Mouse (Mus musculus) lung, postnatal 0 days (tissue): ENCODE measurements around the gene Trp53. TPM values are rescaled to one million over a fixed set of nuclear protein-coding genes. Genes with fewer than 3 reads are reported as not detected.
"Not testable (repeated sequence)": the region's sequence is repeated elsewhere in the genome, so short reads cannot be mapped to it uniquely, and the experiment has no call there.

Source experiments
- ATAC-seq: fragments of 200-750 bp; cut with Nextera tagmentation; 2 replicates; pipeline ENCODE4 v1.8.0; 2017; ENCODE audit warnings: moderate library complexity
- DNase-seq: peaks from one replicate; pipeline ENCODE4 v3.0.0-alpha.2; 2016; ENCODE audit warnings: low spot score
- H3K27ac ChIP-seq: fragments of 300-500 bp; sonication (generic); 2 replicates; pipeline ENCODE4 v1.5.1; 2014; ENCODE audit warnings: antibody characterized with exemption, mild to moderate bottlenecking, low read length, mixed read lengths
- H3K27me3 ChIP-seq: fragments of 300-500 bp; sonication (generic); replicated peaks from 2 replicates; pipeline ENCODE4 v1.6.1; 2014; ENCODE audit warnings: low read length, mixed read lengths; ENCODE audit not compliant: insufficient read depth
- H3K36me3 ChIP-seq: fragments of 300-500 bp; sonication (generic); 2 replicates; pipeline ENCODE4 v1.6.1; 2014; ENCODE audit warnings: low read length, mixed read lengths; ENCODE audit not compliant: insufficient read depth
- H3K4me1 ChIP-seq: fragments of 300-500 bp; sonication (generic); 2 replicates; pipeline ENCODE4 v1.6.1; 2014; ENCODE audit warnings: antibody characterized with exemption, low read depth, low read length, mixed read lengths; ENCODE audit not compliant: insufficient read depth
- H3K4me2 ChIP-seq: fragments of 300-500 bp; sonication (generic); replicated peaks from 2 replicates; pipeline ENCODE4 v1.6.1; 2014; ENCODE audit warnings: low read depth, mild to moderate bottlenecking, low read length, moderate library complexity, mixed read lengths
- H3K4me3 ChIP-seq: fragments of 300-500 bp; sonication (generic); 2 replicates; pipeline ENCODE4 v1.5.1; 2014; ENCODE audit warnings: low read depth, low read length
- H3K9ac ChIP-seq: fragments of 300-500 bp; sonication (generic); replicated peaks from 2 replicates; pipeline ENCODE4 v1.6.1; 2014; ENCODE audit warnings: low read depth, mild to moderate bottlenecking
- H3K9me3 ChIP-seq: fragments of 300-500 bp; sonication (generic); 2 replicates; pipeline ENCODE4 v1.6.1; 2016; ENCODE audit warnings: low read length, mixed read lengths
- CTCF ChIP-seq: IDR thresholded peaks from 2 replicates; pipeline ENCODE4 v1.5.1; 2016; ENCODE audit warnings: antibody characterized with exemption, mild to moderate bottlenecking
- EP300 ChIP-seq: IDR thresholded peaks from 2 replicates; pipeline ENCODE4 v1.6.1; 2016; ENCODE audit warnings: antibody characterized with exemption, mild to moderate bottlenecking, control low read depth
- WGBS: fragments of 180-500 bp; shearing (Covaris S2); extraction: QIAGEN DNeasy Blood & Tissue Kit; methylation state at CpG from one replicate; pipeline ENCODE4 v1.1.7; 2014; 5-methylcytosine and 5-hydroxymethylcytosine counted together
- polyA plus RNA-seq: library from polyadenylated mRNA; unstranded; fragments of >200 nt; fragmentation: Nextera tagmentation; extraction: Ambion mirVana; gene quantifications from 2 replicates; pipeline ENCODE4 v1.2.1, GENCODE M21; 2015

Gene Trp53
- 39.8 and 50.6 TPM in 2 replicates for polyA plus RNA-seq

DNA sequence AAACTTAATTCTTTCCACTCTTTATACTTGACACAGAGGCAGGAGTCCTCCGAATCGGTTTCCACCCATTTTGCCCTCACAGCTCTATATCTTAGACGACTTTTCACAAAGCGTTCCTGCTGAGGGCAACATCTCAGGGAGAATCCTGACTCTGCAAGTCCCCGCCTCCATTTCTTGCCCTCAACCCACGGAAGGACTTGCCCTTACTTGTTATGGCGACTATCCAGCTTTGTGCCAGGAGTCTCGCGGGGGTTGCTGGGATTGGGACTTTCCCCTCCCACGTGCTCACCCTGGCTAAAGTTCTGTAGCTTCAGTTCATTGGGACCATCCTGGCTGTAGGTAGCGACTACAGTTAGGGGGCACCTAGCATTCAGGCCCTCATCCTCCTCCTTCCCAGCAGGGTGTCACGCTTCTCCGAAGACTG, at the start of gene Trp53, which contains the start of gene Wrap53:
Gene Trp53, plus strand, starts transcription at position 269 of the 424 bp plus-strand sequence.
Gene Wrap53, minus strand, starts transcription at position 165 of the 424 bp plus-strand sequence.
- DNase-seq (peak; percentile 99), ATAC-seq (peak; percentile 65)
- WGBS: 0% methylated on average over 13 of the region's 13 CpGs
- no peaks in the 10 kb centered on the region for H3K9me3 ChIP-seq
- peak within 1 kb of the TSS; percentile 51 for H3K4me3 ChIP-seq
- TF ChIP-seq EP300: no peak
- peak; percentile 18; the same call in 1 of the 2 replicates for TF ChIP-seq CTCF
- H3K4me2 ChIP-seq: peak within 1 kb of the TSS; percentile 92
- H3K27ac ChIP-seq: peak within 1 kb of the TSS; percentile 96
- H3K27me3 ChIP-seq: no peaks in the 10 kb centered on the region
- no peaks in the 10 kb centered on the region for H3K36me3 ChIP-seq
- peaks cover 5% of the 10 kb centered on the region; the same call in 1 of the 2 replicates for H3K4me1 ChIP-seq
- H3K9ac ChIP-seq: peak within 1 kb of the TSS; percentile 46

DNA sequence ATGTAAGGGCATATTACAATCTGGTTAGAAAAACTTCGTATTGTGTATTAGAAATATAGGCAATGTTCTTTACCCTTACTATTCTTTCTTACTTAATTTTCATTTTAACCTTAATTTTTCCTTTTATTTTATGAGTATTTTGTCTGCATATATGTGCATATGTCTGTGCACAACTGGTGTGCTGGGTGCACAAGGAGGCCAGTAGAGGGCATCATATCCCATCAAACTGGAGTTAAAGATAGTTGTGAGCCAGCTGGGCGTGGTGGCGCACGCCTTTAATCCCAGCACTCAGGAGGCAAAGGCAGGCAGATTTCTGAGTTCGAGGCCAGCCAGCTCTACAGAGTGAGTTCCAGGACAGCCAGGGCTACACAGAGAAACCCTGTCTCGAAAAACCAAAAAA, 49.4 kb upstream of the Trp53 start:
- not testable (repeated sequence) for H3K27me3 ChIP-seq, H3K4me2 ChIP-seq, H3K36me3 ChIP-seq, H3K4me3 ChIP-seq, H3K9me3 ChIP-seq, H3K4me1 ChIP-seq, H3K27ac ChIP-seq, DNase-seq, H3K9ac ChIP-seq, ATAC-seq
- 88% methylated on average over 6 of the region's 6 CpGs for WGBS
- peak; percentile 35; the same call in 1 of the 2 replicates for TF ChIP-seq CTCF

DNA sequence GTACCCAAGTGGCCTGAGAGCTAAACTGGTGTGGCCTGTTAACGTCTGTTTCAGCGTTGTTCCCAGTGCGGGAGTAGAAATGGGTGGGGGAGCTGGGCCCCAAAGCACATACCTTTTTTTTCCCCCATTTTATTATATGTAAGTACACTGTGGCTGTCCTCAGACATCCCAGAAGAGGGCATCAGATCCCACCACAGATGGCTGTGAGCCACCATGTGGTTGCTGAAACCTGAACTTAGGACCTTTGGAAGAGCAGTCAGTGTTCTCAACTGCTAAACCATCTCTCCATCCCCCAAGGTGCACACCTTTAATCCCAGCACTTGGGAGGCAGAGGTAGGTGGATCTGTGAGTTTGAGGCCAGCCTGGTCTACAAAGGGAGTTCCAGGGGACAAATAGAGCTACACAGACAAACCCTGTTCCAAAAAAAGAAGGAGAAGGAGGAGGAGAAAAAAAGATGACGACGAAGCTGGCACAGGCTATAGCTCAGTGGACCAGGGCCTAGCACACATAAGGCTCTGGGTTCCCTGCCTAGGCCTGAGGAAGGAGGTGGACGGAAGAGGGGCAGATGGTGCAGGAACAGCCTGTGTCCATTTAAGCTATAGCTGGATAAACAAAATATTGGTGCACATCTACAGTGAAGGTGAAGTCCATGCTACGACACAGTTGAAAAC, 47.5 kb upstream of the Trp53 start:
- DNase-seq (no peak), ATAC-seq (no peak)
- no peaks in the 10 kb centered on the region for H3K36me3 ChIP-seq
- no peak overlapping the region for H3K27ac ChIP-seq
- H3K4me2 ChIP-seq: no peak overlapping the region
- no peak overlapping the region for H3K9ac ChIP-seq
- no peak for TF ChIP-seq EP300
- no peak for TF ChIP-seq CTCF
- H3K4me1 ChIP-seq: no peaks in the 10 kb centered on the region
- WGBS: 79% methylated on average over 7 of the region's 7 CpGs
- no peak overlapping the region for H3K4me3 ChIP-seq
- no peaks in the 10 kb centered on the region for H3K27me3 ChIP-seq
- H3K9me3 ChIP-seq: no peaks in the 10 kb centered on the region

DNA sequence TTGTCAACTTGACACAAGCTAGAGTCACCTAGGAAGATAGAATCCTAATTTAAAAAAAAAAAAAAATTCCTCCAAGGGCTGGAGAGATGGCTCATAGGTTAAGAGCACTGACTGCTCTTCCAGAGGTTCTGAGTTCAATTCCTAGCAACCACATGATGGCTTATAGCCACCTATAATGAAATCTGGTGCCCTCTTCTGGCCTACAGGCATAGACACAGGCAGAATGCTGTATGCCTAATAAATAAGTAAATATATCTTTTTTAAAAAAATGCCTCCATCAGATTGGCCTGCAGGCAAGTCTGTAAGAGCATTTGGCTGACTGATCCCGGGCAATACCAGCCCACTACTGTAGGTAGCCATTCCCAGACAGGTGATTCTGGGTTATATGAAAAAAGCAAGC, 45.2 kb upstream of the Trp53 start:
- Histone ChIP-seq H3K36me3 (no peaks in the 10 kb centered on the region), H3K9ac (no peak overlapping the region), H3K4me1 (no peaks in the 10 kb centered on the region), H3K4me3 (no peak overlapping the region), H3K4me2 (no peak overlapping the region), H3K27me3 (no peaks in the 10 kb centered on the region), H3K27ac (no peak overlapping the region), H3K9me3 (no peaks in the 10 kb centered on the region)
- ATAC-seq (no peak), DNase-seq (no peak)
- TF ChIP-seq CTCF: peak; percentile 33; the same call in 1 of the 2 replicates
- no peak for TF ChIP-seq EP300
- WGBS: 73% methylated on average over 1 of the region's 1 CpGs

DNA sequence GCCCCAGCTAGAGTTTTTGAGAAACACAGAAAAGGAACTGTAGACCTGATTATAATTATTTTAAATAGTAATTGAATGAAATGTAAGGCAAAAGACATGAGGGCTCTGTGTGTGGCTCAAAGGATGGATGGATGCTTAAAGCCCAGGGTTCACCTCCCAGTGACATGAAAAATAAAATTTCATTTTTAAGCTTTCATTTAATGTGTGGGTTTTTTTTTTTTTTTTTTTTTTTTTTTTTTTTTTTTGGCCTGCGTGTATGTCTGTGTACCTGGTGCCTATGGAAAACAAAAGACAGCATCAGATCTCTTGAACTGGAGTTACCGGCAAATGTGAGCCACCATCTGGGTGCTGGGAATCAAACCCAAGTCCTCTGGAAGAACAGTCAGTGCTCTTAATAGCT, 39.5 kb upstream of the Trp53 start:
- WGBS: 88% methylated on average over 2 of the region's 2 CpGs
- H3K36me3 ChIP-seq: no peaks in the 10 kb centered on the region

DNA sequence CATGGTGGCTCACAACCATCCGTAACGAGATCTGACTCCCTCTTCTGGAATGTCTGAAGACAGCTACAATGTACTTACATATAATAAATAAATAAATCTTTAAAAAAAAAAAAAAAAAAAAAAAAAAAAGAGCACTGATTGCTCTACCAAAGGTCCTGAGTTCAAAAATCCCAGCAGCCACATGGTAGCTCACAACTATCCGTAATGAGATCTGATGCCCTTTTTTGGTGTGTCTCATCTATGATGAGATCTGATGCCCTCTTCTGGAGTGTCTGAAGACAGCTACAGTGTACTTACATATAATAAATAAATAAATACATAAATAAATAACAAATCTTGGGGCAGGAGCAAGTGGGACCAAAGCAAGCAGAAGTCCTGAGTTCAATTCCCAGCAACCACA, 38.4 kb upstream of the Trp53 start:
- H3K4me3 ChIP-seq, H3K36me3 ChIP-seq, DNase-seq, H3K4me2 ChIP-seq, H3K9me3 ChIP-seq, H3K9ac ChIP-seq, H3K4me1 ChIP-seq, H3K27me3 ChIP-seq, ATAC-seq, H3K27ac ChIP-seq: not testable (repeated sequence)
- 75% methylated on average over 1 of the region's 3 CpGs for WGBS

More for the DNA sequence above, 39.5 kb upstream of the Trp53 start:
- Histone ChIP-seq H3K27ac (no peak overlapping the region), H3K4me1 (no peaks in the 10 kb centered on the region), H3K9me3 (no peaks in the 10 kb centered on the region), H3K4me2 (no peak overlapping the region), H3K27me3 (no peaks in the 10 kb centered on the region), H3K9ac (no peak overlapping the region), H3K4me3 (no peak overlapping the region)
- DNase-seq (no peak), ATAC-seq (no peak)
- no peak for TF ChIP-seq EP300
- TF ChIP-seq CTCF: no peak
